Mouse (Mus musculus) heart, embryonic 15.5 days (tissue): ENCODE measurements around the gene Pan3. TPM values are rescaled to one million over a fixed set of nuclear protein-coding genes. Genes with fewer than 3 reads are reported as not detected.
A peak's percentile ranks its signal among the peaks of the same experiment; 100 is the strongest.

Experiments
- ATAC-seq: fragments of 200-750 bp; cut with Nextera tagmentation; replicated peaks from 2 replicates; pipeline ENCODE4 v1.8.0; 2017; ENCODE audit warnings: low read depth, moderate TSS enrichment; ENCODE audit not compliant: insufficient number of reproducible peaks, insufficient read depth, low FRiP score
- H3K27ac ChIP-seq: fragments of 300-500 bp; sonication (generic); 2 replicates; pipeline ENCODE4 v1.5.1; 2015; ENCODE audit warnings: mild to moderate bottlenecking, inconsistent platforms
- H3K27me3 ChIP-seq: fragments of 300-500 bp; sonication (generic); 2 replicates; pipeline ENCODE4 v1.6.1; 2015; ENCODE audit warnings: inconsistent platforms
- H3K36me3 ChIP-seq: fragments of 300-500 bp; sonication (generic); 2 replicates; pipeline ENCODE4 v1.6.1; 2015; ENCODE audit warnings: mild to moderate bottlenecking, inconsistent platforms
- H3K4me1 ChIP-seq: fragments of 300-500 bp; sonication (generic); replicated peaks from 2 replicates; pipeline ENCODE4 v1.6.1; 2015; ENCODE audit warnings: inconsistent platforms
- H3K4me2 ChIP-seq: fragments of 300-500 bp; sonication (generic); 2 replicates; pipeline ENCODE4 v1.6.1; 2015; ENCODE audit warnings: inconsistent platforms, mild to moderate bottlenecking, moderate library complexity
- H3K4me3 ChIP-seq: fragments of 300-500 bp; sonication (generic); 2 replicates; pipeline ENCODE4 v1.5.1; 2015; ENCODE audit warnings: mild to moderate bottlenecking, inconsistent platforms
- H3K9ac ChIP-seq: fragments of 300-500 bp; sonication (generic); 2 replicates; pipeline ENCODE4 v1.6.1; 2015; ENCODE audit warnings: mild to moderate bottlenecking, inconsistent platforms
- H3K9me3 ChIP-seq: fragments of 300-500 bp; sonication (generic); replicated peaks from 2 replicates; pipeline ENCODE4 v1.6.1; 2016; ENCODE audit warnings: inconsistent platforms
- WGBS: fragments of 180-500 bp; shearing (Covaris S2); methylation state at CpG from one replicate; pipeline ENCODE4 v1.1.7; 2015; ENCODE audit warnings: mixed read lengths; 5-methylcytosine and 5-hydroxymethylcytosine counted together
- polyA plus RNA-seq: library from polyadenylated mRNA; unstranded; fragments of >200 nt; fragmentation: Nextera tagmentation; extraction: Ambion mirVana; gene quantifications from 2 replicates; pipeline ENCODE4 v1.2.1, GENCODE M21; 2015

Gene Pan3
- polyA plus RNA-seq, 1 experiment from 2014 or later, result 43.5 TPM

GRCm38 (mm10) chr5:147402505-147402904, 27.5 kb upstream of the Pan3 start:
- Histone ChIP-seq H3K4me2 (no peak overlapping the region), H3K27ac (no peak overlapping the region), H3K27me3 (peaks cover 49% of the 10 kb centered on the region), H3K9me3 (no peaks in the 10 kb centered on the region), H3K4me1 (peaks cover 15% of the 10 kb centered on the region), H3K9ac (no peak overlapping the region), H3K36me3 (no peaks in the 10 kb centered on the region), H3K4me3 (no peak overlapping the region)
- WGBS, result 24% methylated on average over 5 of the region's 5 CpGs
- no peak for ATAC-seq

GRCm38 (mm10) chr5:147406135-147406534, 23.8 kb upstream of the Pan3 start:
- ATAC-seq, result no peak

GRCm38 (mm10) chr5:147408731-147409130, 21.2 kb upstream of the Pan3 start:
- Histone ChIP-seq H3K27me3 (no peaks in the 10 kb centered on the region), H3K4me1 (no peaks in the 10 kb centered on the region), H3K9ac (no peak overlapping the region), H3K4me2 (peak overlapping the region; percentile 54), H3K36me3 (no peaks in the 10 kb centered on the region), H3K27ac (no peak overlapping the region), H3K9me3 (no peaks in the 10 kb centered on the region), H3K4me3 (peak overlapping the region; percentile 38)
- ATAC-seq, result no peak
- 44% methylated on average over 29 of the region's 29 CpGs for WGBS

More at GRCm38 (mm10) chr5:147406135-147406534, 23.8 kb upstream of the Pan3 start:
- H3K27ac ChIP-seq, result no peak overlapping the region
- no peak overlapping the region for H3K4me2 ChIP-seq
- H3K9ac ChIP-seq, result no peak overlapping the region
- H3K4me1 ChIP-seq, result peaks cover under 1% of the 10 kb centered on the region
- H3K4me3 ChIP-seq, result no peak overlapping the region
- 75% methylated on average over 5 of the region's 5 CpGs for WGBS
- H3K9me3 ChIP-seq, result no peaks in the 10 kb centered on the region
- no peaks in the 10 kb centered on the region for H3K36me3 ChIP-seq
- peaks cover 12% of the 10 kb centered on the region for H3K27me3 ChIP-seq

- WGBS, result 83% methylated on average over 6 of the region's 6 CpGs
- H3K9me3 ChIP-seq, result no peaks in the 10 kb centered on the region
- no peak overlapping the region for H3K4me2 ChIP-seq
- no peaks in the 10 kb centered on the region for H3K27me3 ChIP-seq
- H3K4me1 ChIP-seq, result no peaks in the 10 kb centered on the region
- ATAC-seq, result no peak
- no peaks in the 10 kb centered on the region for H3K36me3 ChIP-seq
- no peak overlapping the region for H3K9ac ChIP-seq
- no peak overlapping the region for H3K4me3 ChIP-seq
- H3K27ac ChIP-seq, result no peak overlapping the region
Measured at GRCm38 (mm10) chr5:147410585-147410984, 19.4 kb upstream of the Pan3 start.

GRCm38 (mm10) chr5:147417986-147418385, 12.0 kb upstream of the Pan3 start:
- H3K27ac ChIP-seq, result no peak overlapping the region
- H3K4me3 ChIP-seq, result no peak overlapping the region
- H3K4me1 ChIP-seq, result no peaks in the 10 kb centered on the region
- no peak overlapping the region for H3K9ac ChIP-seq
- WGBS, result 74% methylated on average over 1 of the region's 1 CpGs
- H3K36me3 ChIP-seq, result no peaks in the 10 kb centered on the region
- no peaks in the 10 kb centered on the region for H3K9me3 ChIP-seq
- no peak for ATAC-seq
- H3K27me3 ChIP-seq, result no peaks in the 10 kb centered on the region
- no peak overlapping the region for H3K4me2 ChIP-seq

GRCm38 (mm10) chr5:147418394-147419121, 11.4 kb upstream of the Pan3 start:
- 29% methylated on average over 10 of the region's 10 CpGs for WGBS
- H3K4me3 ChIP-seq, result no peak overlapping the region
- no peaks in the 10 kb centered on the region for H3K4me1 ChIP-seq
- H3K36me3 ChIP-seq, result no peaks in the 10 kb centered on the region
- H3K27me3 ChIP-seq, result no peaks in the 10 kb centered on the region
- peak overlapping the region; percentile 19; the same call in 1 of the 2 replicates for H3K4me2 ChIP-seq
- H3K27ac ChIP-seq, result no peak overlapping the region
- no peak overlapping the region for H3K9ac ChIP-seq
- ATAC-seq, result no peak
- H3K9me3 ChIP-seq, result no peaks in the 10 kb centered on the region

- Histone ChIP-seq H3K27ac (no peak overlapping the region), H3K36me3 (no peaks in the 10 kb centered on the region), H3K9ac (no peak overlapping the region), H3K4me3 (no peak overlapping the region), H3K4me1 (no peaks in the 10 kb centered on the region), H3K27me3 (no peaks in the 10 kb centered on the region), H3K4me2 (no peak overlapping the region), H3K9me3 (no peaks in the 10 kb centered on the region)
- no peak for ATAC-seq
- WGBS, result 42% methylated on average over 6 of the region's 6 CpGs
Measured at GRCm38 (mm10) chr5:147423612-147424011, 6.3 kb upstream of the Pan3 start.

GRCm38 (mm10) chr5:147426048-147426805, 3.7 kb upstream of the Pan3 start:
- H3K27ac ChIP-seq, result no peak overlapping the region
- H3K4me1 ChIP-seq, result peaks cover 5% of the 10 kb centered on the region
- no peak for ATAC-seq
- no peak overlapping the region for H3K9ac ChIP-seq
- WGBS, result 70% methylated on average over 4 of the region's 4 CpGs
- H3K4me2 ChIP-seq, result no peak overlapping the region
- no peaks in the 10 kb centered on the region for H3K27me3 ChIP-seq
- no peaks in the 10 kb centered on the region for H3K9me3 ChIP-seq
- H3K4me3 ChIP-seq, result no peak overlapping the region
- no peaks in the 10 kb centered on the region for H3K36me3 ChIP-seq

GRCm38 (mm10) chr5:147430361-147430935, 487 bp downstream of the Pan3 start:
- Histone ChIP-seq H3K36me3 (no peaks in the 10 kb centered on the region), H3K4me2 (peak overlapping the region; percentile 74), H3K27me3 (no peaks in the 10 kb centered on the region), H3K9ac (peak overlapping the region; percentile 99), H3K27ac (peak overlapping the region; percentile 96), H3K4me1 (peaks cover 35% of the 10 kb centered on the region), H3K9me3 (no peaks in the 10 kb centered on the region), H3K4me3 (peak overlapping the region; percentile 99)
- ATAC-seq, result peak; percentile 85
- WGBS, result under 1% methylated on average over 45 of the region's 91 CpGs

- H3K4me1 ChIP-seq, result peaks cover 42% of the 10 kb centered on the region
- peak; percentile 71 for ATAC-seq
- peak overlapping the region; percentile 99 for H3K4me3 ChIP-seq
- no peaks in the 10 kb centered on the region for H3K9me3 ChIP-seq
- H3K27me3 ChIP-seq, result no peaks in the 10 kb centered on the region
- no peaks in the 10 kb centered on the region for H3K36me3 ChIP-seq
- H3K4me2 ChIP-seq, result peak overlapping the region; percentile 74
- peak overlapping the region; percentile 96 for H3K27ac ChIP-seq
- H3K9ac ChIP-seq, result peak overlapping the region; percentile 99
- WGBS, result under 1% methylated on average over 48 of the region's 68 CpGs
Measured at GRCm38 (mm10) chr5:147430936-147431839, 1.2 kb downstream of the Pan3 start.

GRCm38 (mm10) chr5:147432927-147433326, 3.0 kb downstream of the Pan3 start:
- no peak overlapping the region for H3K9ac ChIP-seq
- no peaks in the 10 kb centered on the region for H3K36me3 ChIP-seq
- H3K4me3 ChIP-seq, result no peak overlapping the region
- no peaks in the 10 kb centered on the region for H3K9me3 ChIP-seq
- H3K4me2 ChIP-seq, result no peak overlapping the region
- no peaks in the 10 kb centered on the region for H3K27me3 ChIP-seq
- H3K4me1 ChIP-seq, result peaks cover 58% of the 10 kb centered on the region
- 81% methylated on average over 8 of the region's 8 CpGs for WGBS
- H3K27ac ChIP-seq, result no peak overlapping the region
- ATAC-seq, result no peak
